Mouse (Mus musculus) hindbrain, embryonic 15.5 days (tissue): ENCODE measurements around the gene Prrg1. TPM values are rescaled to one million over a fixed set of nuclear protein-coding genes. Genes with fewer than 3 reads are reported as not detected.
"Not testable (repeated sequence)": the region's sequence is repeated elsewhere in the genome, so short reads cannot be mapped to it uniquely, and the experiment has no call there.

ENCODE experiments used
- ATAC-seq: fragments of 200-750 bp; cut with Nextera tagmentation; 2 replicates; pipeline ENCODE4 v1.8.0; 2017; ENCODE audit warnings: low read depth, moderate number of reproducible peaks, moderate TSS enrichment; ENCODE audit not compliant: low FRiP score
- H3K27ac ChIP-seq: fragments of 300-500 bp; sonication (generic); replicated peaks from 2 replicates; pipeline ENCODE4 v1.5.1; 2015; ENCODE audit warnings: mild to moderate bottlenecking, inconsistent platforms
- H3K27me3 ChIP-seq: fragments of 300-500 bp; sonication (generic); 2 replicates; pipeline ENCODE4 v1.6.1; 2015; ENCODE audit warnings: control low read depth, inconsistent platforms
- H3K36me3 ChIP-seq: fragments of 300-500 bp; sonication (generic); 2 replicates; pipeline ENCODE4 v1.6.1; 2015; ENCODE audit warnings: control low read depth, inconsistent platforms
- H3K4me1 ChIP-seq: fragments of 300-500 bp; sonication (generic); replicated peaks from 2 replicates; pipeline ENCODE4 v1.6.1; 2015; ENCODE audit warnings: control low read depth, inconsistent platforms
- H3K4me2 ChIP-seq: fragments of 300-500 bp; sonication (generic); 2 replicates; pipeline ENCODE4 v1.6.1; 2015; ENCODE audit warnings: moderate library complexity, mild to moderate bottlenecking, inconsistent platforms
- H3K4me3 ChIP-seq: fragments of 300-500 bp; sonication (generic); 2 replicates; pipeline ENCODE4 v1.5.1; 2015; ENCODE audit warnings: mild to moderate bottlenecking, inconsistent platforms
- H3K9ac ChIP-seq: fragments of 300-500 bp; sonication (generic); 2 replicates; pipeline ENCODE4 v1.6.1; 2015; ENCODE audit warnings: inconsistent platforms
- H3K9me3 ChIP-seq: fragments of 300-500 bp; sonication (generic); 2 replicates; pipeline ENCODE4 v1.6.1; 2016; ENCODE audit warnings: control low read depth, inconsistent platforms
- WGBS: fragments of 180-500 bp; shearing (Covaris S2); methylation state at CpG from one replicate; pipeline ENCODE4 v1.1.7; 2015; 5-methylcytosine and 5-hydroxymethylcytosine counted together
- polyA plus RNA-seq: library from polyadenylated mRNA; unstranded; fragments of >200 nt; fragmentation: Nextera tagmentation; extraction: Ambion mirVana; gene quantifications from 2 replicates; pipeline ENCODE4 v1.2.1, GENCODE M21; 2015

Gene Prrg1
- polyA plus RNA-seq, 1 experiment from 2014 or later: 6.1 TPM

DNA sequence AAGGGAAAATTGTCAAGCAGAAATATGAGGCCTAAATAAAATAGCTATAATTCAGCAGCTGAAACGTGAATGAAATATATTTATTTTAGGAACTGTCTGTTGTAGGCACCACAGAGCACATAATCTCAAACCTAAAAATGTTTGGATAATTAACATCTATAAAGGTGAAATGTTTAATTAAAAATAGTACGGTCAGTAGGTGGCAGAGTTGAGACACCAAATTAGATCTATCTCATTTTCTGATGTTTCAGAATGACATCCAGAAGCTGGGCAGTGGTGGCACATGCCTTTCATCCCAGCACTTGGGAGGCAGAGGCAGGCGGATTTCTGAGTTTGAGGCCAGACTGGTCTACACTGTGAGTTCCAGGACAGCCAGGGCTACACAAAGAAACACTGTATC lies 104.0 kb downstream of the Prrg1 start:
- H3K4me1 ChIP-seq: no peaks in the 10 kb centered on the region
- no peaks in the 10 kb centered on the region for H3K9me3 ChIP-seq
- H3K27ac ChIP-seq: no peak overlapping the region
- H3K36me3 ChIP-seq: no peaks in the 10 kb centered on the region
- 74% methylated on average over 3 of the region's 3 CpGs for WGBS
- H3K27me3 ChIP-seq: no peaks in the 10 kb centered on the region
- H3K4me3 ChIP-seq: no peak overlapping the region
- no peak for ATAC-seq
- no peak overlapping the region for H3K4me2 ChIP-seq
- H3K9ac ChIP-seq: no peak overlapping the region

DNA sequence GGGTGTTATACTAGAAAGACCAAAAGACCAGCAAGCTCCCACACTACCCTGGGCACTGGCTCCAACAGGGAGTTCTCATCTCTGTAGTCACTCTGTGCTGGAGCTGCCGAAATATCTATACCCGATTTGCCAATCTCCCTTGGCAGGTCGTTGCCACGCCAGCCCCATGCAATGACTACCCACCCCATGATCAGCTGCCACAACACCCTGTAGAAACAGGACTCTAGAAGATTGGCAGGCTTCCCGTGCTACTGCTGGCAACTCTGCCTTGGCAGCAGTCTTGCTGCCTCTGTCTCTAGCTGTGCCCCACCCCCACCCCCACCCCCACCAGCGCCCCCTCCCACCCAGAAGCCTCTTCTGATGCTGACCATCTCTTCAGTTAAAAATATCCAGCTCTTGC lies 149.3 kb downstream of the Prrg1 start:
- H3K4me3 ChIP-seq: no peak overlapping the region
- H3K9me3 ChIP-seq: no peaks in the 10 kb centered on the region
- 64% methylated on average over 6 of the region's 6 CpGs for WGBS
- ATAC-seq: 0 out of 2 replicates have a peak, but pooled peaks have one; percentile 23
- H3K27me3 ChIP-seq: no peaks in the 10 kb centered on the region
- H3K4me2 ChIP-seq: no peak overlapping the region
- no peaks in the 10 kb centered on the region for H3K4me1 ChIP-seq
- H3K36me3 ChIP-seq: no peaks in the 10 kb centered on the region
- H3K27ac ChIP-seq: no peak overlapping the region
- H3K9ac ChIP-seq: no peak overlapping the region

DNA sequence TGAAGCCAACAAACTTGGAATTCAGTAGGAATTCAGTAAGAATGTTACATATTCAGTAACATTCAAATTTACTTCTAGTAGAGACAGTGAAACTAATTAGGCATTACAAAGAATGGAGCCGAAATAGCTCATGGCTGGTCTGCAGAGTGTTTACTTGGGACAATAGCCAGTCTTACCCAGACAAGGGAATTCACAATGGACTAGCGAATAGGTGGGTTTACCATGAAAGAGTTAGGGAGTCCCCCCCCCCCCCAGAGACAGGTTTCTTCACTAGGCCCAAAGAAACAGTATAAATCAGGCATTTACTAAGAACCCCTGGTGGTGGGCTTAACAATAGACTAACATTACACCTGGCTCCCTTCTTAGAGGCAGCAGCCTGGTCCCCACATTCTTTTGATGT lies 180.3 kb downstream of the Prrg1 start:
- not testable (repeated sequence) for H3K9me3 ChIP-seq, H3K9ac ChIP-seq, H3K27ac ChIP-seq, ATAC-seq, H3K36me3 ChIP-seq, H3K4me2 ChIP-seq, H3K4me3 ChIP-seq, H3K4me1 ChIP-seq, H3K27me3 ChIP-seq
- 84% methylated on average over 2 of the region's 2 CpGs for WGBS

Other genes with a start within 250 kb of the Prrg1 start
- gene 4930480E11Rik, start 214.3 kb downstream of the Prrg1 start, polyA plus RNA-seq: not detected in 2 replicates
- not detected in 2 replicates for gene Fam47c, start 153.9 kb upstream of the Prrg1 start, polyA plus RNA-seq